Mouse (Mus musculus): ENCODE measurements at regions not wholly inside any gene's neighbourhood (a gene's known extent, or its start where the extent isn't known, plus 50 kb on each side); places are given as distances from the start of the nearest gene placed in this dataset.

DNA sequence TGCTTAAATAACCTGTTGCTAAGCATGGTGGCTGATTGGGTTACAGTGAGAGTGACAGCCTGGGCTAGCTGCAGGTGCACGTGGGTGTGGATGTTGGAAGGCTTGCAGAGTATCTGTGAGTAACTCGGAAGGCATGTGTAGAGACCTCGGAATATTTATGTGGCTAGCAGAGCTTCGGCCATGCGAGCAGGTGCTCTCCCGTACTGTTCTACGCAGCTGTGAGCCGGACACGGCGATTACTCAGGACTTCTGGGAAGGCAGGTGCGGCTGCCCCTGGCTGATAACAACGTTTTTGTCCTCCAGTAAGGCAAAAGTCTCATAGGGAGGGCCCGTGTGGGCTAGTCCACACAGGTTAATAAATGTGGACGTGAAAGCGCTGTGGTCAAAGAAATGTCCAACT lies 119.6 kb downstream of the Fgf9 start:
- DNase-seq (ENCODE audit: low spot score): no peak

DNA sequence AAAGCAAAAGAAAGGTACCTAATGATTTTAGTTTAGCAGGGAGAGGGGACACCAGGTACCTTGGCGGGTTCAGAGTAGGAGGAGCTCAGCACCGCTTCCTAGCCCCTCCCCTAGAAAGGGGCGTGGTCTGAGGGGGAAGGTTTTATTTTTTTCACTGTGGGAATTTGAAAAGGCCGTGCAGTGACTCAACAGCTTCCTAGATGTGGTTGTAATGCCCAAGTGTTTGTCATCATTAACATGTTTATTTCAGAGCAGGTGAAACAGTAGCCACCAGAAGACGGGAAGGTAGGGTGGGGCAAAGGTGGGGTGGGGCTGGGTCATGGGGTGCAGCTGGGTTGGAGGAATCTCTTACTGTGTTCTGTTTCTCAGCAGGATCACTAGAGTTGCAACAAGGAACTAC lies 112.5 kb downstream of the Fgf9 start:
- DNase-seq (ENCODE audit: low spot score): no peak

DNA sequence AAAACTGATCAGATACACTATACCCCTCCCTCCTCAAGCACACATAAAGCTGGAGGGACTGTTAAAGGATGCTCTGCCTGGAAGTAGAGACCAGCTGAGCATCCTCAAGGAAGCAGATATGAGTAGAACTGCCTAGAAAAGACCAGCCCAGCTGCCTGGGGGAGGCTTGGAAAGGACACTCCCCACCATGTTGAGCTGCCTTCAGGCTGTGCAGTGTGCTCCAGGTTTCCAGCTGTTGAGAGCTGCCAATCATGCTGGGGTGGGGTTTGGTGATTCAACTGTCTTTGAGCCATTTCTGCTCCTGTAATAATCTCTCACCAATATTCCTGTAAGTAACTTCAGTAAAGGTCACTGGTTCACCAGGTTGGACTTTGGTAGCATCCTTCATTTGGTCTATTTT lies 110.4 kb downstream of the Fgf9 start:
- DNase-seq (ENCODE audit: low spot score): no peak

DNA sequence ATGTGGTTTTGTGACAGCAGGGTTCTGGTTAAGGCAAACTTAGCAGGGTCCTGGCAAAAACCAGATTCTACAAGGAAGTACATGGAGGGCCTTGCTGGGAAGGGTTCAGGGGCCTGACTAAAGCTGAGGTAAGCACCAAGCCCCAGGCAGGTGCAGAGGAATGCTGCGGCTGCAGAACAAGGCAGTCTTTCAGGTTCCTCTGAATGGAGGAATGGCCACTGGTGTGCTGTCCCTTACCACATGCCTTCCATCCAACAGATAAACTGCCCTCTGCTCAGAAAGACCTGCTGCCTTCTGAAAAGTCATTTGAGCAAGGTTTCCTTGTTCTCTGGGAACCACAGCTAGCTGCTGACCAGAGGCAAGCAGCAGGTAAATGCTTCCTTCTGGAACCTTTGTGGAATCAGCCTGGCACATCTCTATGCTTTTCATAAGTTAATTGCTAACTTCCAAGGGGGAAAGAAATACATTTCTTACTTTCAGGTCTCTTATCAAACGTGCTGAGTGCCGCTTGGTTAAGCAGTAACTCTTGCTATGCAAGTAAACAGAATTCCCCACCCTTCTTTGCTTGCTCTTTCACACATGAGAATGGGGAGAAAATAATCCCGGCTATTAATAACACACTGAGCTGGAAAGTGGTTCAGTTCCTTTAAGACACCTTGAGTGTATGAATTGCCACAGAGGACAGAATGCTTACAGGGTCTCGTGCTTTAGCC lies 105.5 kb downstream of the Fgf9 start:
- DNase-seq (ENCODE audit: low spot score): no peak

DNA sequence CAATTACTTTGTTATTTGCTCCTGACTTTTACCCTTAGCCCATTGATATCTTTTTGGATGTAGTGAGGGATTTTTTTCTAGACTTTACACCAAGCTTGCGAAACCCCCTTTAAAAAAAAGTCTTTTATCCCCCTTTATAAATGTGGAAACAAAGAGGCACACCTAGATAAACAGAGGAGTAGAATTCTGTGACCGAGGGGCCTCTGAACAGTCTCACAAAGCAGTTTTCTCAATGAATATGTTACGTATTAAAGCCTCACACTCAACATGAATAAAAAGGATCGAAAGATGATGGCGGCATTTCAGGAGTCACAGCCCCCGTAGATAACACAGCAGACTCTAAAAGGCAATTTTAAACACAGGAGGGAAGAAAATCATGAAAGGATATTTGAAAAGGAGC lies 104.2 kb downstream of the Fgf9 start:
- DNase-seq (ENCODE audit: low spot score): no peak

DNA sequence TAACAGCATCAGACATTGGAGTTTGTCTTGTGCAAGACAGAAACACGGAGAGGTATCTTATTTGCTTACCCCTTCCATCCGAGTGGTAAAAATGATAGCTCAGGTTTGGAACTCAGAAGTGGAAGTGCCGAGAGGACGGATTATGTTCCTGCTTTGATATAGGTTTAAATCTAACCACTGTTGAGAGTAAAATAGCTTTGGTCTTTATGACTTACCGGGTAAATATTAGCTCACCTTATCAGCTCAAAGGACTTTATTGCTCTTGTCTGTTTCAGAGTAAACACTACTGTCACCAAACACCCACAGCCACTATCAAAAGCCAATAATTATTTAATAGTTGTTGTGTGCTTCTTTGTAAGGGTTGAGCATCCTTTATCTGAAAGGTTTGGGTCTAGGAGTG lies 98.6 kb downstream of the Fgf9 start:
- DNase-seq (ENCODE audit: low spot score): no peak

Measured in MN1 (cell line).